Mouse (Mus musculus) heart, embryonic 12.5 days (tissue): ENCODE data around the gene Emc3. TPM values are rescaled to one million over a fixed set of nuclear protein-coding genes. Genes with fewer than 3 reads are reported as not detected.

ENCODE experiments used
- ATAC-seq: fragments of 200-750 bp; cut with Nextera tagmentation; 2 replicates; pipeline ENCODE4 v1.8.0; 2017; ENCODE audit warnings: moderate TSS enrichment, moderate library complexity; ENCODE audit not compliant: insufficient number of reproducible peaks, low FRiP score
- H3K27ac ChIP-seq: fragments of 300-500 bp; sonication (generic); 2 replicates; pipeline ENCODE4 v1.5.1; 2016; ENCODE audit warnings: mild to moderate bottlenecking, moderate library complexity; ENCODE audit not compliant: poor library complexity, severe bottlenecking
- H3K27me3 ChIP-seq: fragments of 300-500 bp; sonication (generic); replicated peaks from 2 replicates; pipeline ENCODE4 v1.6.1; 2016; ENCODE audit warnings: mild to moderate bottlenecking, moderate library complexity
- H3K36me3 ChIP-seq: fragments of 300-500 bp; sonication (generic); 2 replicates; pipeline ENCODE4 v1.6.1; 2016; ENCODE audit warnings: mild to moderate bottlenecking, moderate library complexity
- H3K4me1 ChIP-seq: fragments of 300-500 bp; sonication (generic); replicated peaks from 2 replicates; pipeline ENCODE4 v1.6.1; 2016; ENCODE audit warnings: mild to moderate bottlenecking
- H3K4me2 ChIP-seq: fragments of 300-500 bp; sonication (generic); 2 replicates; pipeline ENCODE4 v1.6.1; 2016; ENCODE audit warnings: mild to moderate bottlenecking, moderate library complexity
- H3K4me3 ChIP-seq: fragments of 300-500 bp; sonication (generic); 2 replicates; pipeline ENCODE4 v1.5.1; 2016; ENCODE audit warnings: mild to moderate bottlenecking
- H3K9ac ChIP-seq: fragments of 300-500 bp; sonication (generic); 2 replicates; pipeline ENCODE4 v1.6.1; 2016; ENCODE audit warnings: mild to moderate bottlenecking, moderate library complexity
- H3K9me3 ChIP-seq: fragments of 300-500 bp; sonication (generic); replicated peaks from 2 replicates; pipeline ENCODE4 v1.6.1; 2016; ENCODE audit warnings: mild to moderate bottlenecking, moderate library complexity
- WGBS: fragments of 180-500 bp; shearing (Covaris S2); methylation state at CpG from one replicate; pipeline ENCODE4 v1.1.7; 2016; 5-methylcytosine and 5-hydroxymethylcytosine counted together
- polyA plus RNA-seq: library from polyadenylated mRNA; unstranded; fragments of >200 nt; fragmentation: Nextera tagmentation; extraction: Ambion mirVana; gene quantifications from 2 replicates; pipeline ENCODE4 v1.2.1, GENCODE M21; 2016

The Emc3 gene
- 86.9 and 89.1 TPM in 2 replicates for polyA plus RNA-seq

DNA sequence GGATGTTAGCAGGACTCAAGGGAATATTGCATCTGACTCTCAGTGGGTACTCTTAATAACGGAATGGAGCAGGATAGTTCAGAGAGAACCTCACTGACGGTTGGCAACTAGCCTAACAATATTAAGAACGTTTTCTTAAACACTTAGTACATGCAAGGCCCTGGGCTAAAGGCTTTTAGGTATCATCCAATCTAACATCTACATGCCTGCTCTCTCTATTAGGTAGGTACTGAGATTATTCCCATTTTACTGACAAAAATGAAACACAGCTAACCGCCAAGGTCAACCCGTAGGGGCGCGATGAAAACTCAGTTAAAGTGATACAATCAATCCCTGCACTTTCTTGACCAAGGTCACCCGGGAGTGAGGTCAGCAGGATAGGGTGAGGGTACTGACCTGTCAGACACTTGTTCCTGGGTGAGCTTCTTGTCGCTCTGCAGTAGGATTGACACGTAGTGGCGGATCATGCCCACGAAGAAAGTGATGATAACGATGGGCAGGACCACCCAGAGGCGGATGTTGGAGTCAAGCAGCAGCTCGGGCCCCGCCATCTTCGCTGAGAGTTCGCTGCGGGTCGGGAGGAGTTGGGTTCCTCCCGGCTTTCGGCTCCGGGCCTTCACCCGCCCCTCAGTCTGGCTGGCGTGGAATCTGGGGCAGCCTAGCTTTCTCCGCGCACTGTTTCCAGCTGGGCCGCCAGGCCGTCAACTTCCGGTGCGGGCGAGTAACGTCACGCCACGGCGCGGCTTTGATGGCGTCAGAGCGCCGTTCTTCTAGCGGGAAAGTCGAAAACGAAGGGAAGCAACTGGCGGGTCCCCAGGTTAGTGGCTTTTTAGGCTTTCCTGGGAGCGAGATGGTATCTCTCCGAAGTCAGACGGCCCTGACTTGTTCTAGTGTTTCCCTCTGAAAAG, at the start of gene Emc3, which contains the start of gene Fancd2:
Gene Emc3, minus strand, starts transcription at position 721 of the 908 bp plus-strand sequence.
Gene Fancd2, plus strand, starts transcription at position 751 of the 908 bp plus-strand sequence.
- WGBS, result under 1% methylated on average over 47 of the region's 47 CpGs

DNA sequence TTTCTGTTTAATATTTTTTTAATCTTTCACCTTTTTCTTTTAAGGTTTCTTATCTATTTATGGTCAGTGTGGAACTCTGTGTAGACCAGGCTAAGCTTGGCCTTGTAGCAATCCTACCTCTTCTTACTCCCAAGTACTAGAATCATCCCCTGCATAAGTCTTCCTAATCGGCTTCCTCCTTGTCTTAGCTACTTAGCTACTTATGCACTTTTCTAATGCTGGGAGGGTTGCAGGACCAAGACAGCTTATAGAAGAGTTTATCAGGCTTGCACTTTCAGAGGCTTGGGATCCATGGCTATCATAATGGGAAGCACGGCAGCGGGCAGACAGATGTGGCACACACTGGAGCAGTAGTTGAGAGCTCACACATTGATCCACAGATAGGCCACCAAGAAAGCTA, 47.9 kb upstream of the Emc3 start:
- WGBS, result 92% methylated on average over 3 of the region's 3 CpGs

More for the DNA sequence above, at the start of gene Emc3, which contains the start of gene Fancd2:
- H3K4me1 ChIP-seq, result peaks cover 16% of the 10 kb centered on the region
- peak; percentile 84 for ATAC-seq
- H3K27me3 ChIP-seq, result no peaks in the 10 kb centered on the region
- H3K4me3 ChIP-seq, result peak within 1 kb of the TSS; percentile 100
- peak within 1 kb of the TSS; percentile 79 for H3K27ac ChIP-seq
- H3K36me3 ChIP-seq, result peaks cover 21% of the 10 kb centered on the region; the same call in 1 of the 2 replicates
- H3K4me2 ChIP-seq, result peak within 1 kb of the TSS; percentile 86
- H3K9ac ChIP-seq, result peak within 1 kb of the TSS; percentile 88
- H3K9me3 ChIP-seq, result no peaks in the 10 kb centered on the region

GRCm38 (mm10) chr6:113576044-113576443, 44.6 kb upstream of the Emc3 start:
- Histone ChIP-seq H3K4me2 (no peak overlapping the region), H3K4me1 (no peaks in the 10 kb centered on the region), H3K9me3 (no peaks in the 10 kb centered on the region), H3K27me3 (no peaks in the 10 kb centered on the region), H3K4me3 (no peak overlapping the region), H3K36me3 (peaks cover 60% of the 10 kb centered on the region), H3K27ac (no peak overlapping the region), H3K9ac (no peak overlapping the region)
- ATAC-seq, result no peak
- 94% methylated on average over 6 of the region's 6 CpGs for WGBS

More for the DNA sequence above, 47.9 kb upstream of the Emc3 start:
- Histone ChIP-seq H3K36me3 (peaks cover 55% of the 10 kb centered on the region), H3K9me3 (no peaks in the 10 kb centered on the region), H3K4me2 (no peak overlapping the region), H3K27me3 (no peaks in the 10 kb centered on the region), H3K4me1 (no peaks in the 10 kb centered on the region), H3K27ac (no peak overlapping the region), H3K4me3 (no peak overlapping the region), H3K9ac (no peak overlapping the region)
- ATAC-seq, result no peak

DNA sequence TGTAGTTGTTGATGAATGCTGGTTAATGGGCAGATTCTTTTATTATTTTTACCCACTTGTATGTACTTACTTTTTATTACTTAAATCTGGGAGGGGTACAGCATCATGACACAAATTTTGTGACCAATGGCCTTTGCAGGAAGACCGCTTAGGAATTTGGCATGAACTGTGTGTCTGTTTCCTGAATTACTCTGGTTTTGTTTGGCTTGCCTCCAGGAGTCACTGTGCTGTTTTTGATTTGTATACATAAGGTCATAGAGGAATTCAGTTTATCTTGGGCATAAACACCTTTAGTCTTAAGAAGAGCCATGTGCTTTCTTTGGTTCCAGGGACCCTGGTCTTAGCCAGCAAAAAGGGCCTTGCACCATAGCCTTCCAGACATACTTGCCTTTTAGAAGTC, 33.1 kb upstream of the Emc3 start:
- Histone ChIP-seq H3K4me1 (no peaks in the 10 kb centered on the region), H3K9ac (no peak overlapping the region), H3K36me3 (peaks cover 50% of the 10 kb centered on the region), H3K27me3 (no peaks in the 10 kb centered on the region), H3K4me3 (no peak overlapping the region), H3K9me3 (no peaks in the 10 kb centered on the region), H3K27ac (no peak overlapping the region), H3K4me2 (no peak overlapping the region)
- no peak for ATAC-seq
- 67% methylated on average over 1 of the region's 1 CpGs for WGBS

GRCm38 (mm10) chr6:113559736-113560135, 28.3 kb upstream of the Emc3 start:
- WGBS, result 78% methylated on average over 6 of the region's 6 CpGs
- Histone ChIP-seq H3K9me3 (no peaks in the 10 kb centered on the region), H3K4me2 (no peak overlapping the region), H3K27ac (no peak overlapping the region), H3K4me1 (no peaks in the 10 kb centered on the region), H3K27me3 (no peaks in the 10 kb centered on the region), H3K4me3 (no peak overlapping the region), H3K36me3 (peaks cover 40% of the 10 kb centered on the region), H3K9ac (no peak overlapping the region)
- no peak for ATAC-seq

- peaks cover 11% of the 10 kb centered on the region for H3K36me3 ChIP-seq
- no peak overlapping the region for H3K9ac ChIP-seq
- no peaks in the 10 kb centered on the region for H3K27me3 ChIP-seq
- 82% methylated on average over 10 of the region's 12 CpGs for WGBS
- no peaks in the 10 kb centered on the region for H3K9me3 ChIP-seq
- no peak overlapping the region for H3K4me2 ChIP-seq
- no peak for ATAC-seq
- no peak overlapping the region for H3K4me3 ChIP-seq
- no peaks in the 10 kb centered on the region for H3K4me1 ChIP-seq
- no peak overlapping the region for H3K27ac ChIP-seq
Observed at GRCm38 (mm10) chr6:113543906-113544481, 12.5 kb upstream of the Emc3 start.

DNA sequence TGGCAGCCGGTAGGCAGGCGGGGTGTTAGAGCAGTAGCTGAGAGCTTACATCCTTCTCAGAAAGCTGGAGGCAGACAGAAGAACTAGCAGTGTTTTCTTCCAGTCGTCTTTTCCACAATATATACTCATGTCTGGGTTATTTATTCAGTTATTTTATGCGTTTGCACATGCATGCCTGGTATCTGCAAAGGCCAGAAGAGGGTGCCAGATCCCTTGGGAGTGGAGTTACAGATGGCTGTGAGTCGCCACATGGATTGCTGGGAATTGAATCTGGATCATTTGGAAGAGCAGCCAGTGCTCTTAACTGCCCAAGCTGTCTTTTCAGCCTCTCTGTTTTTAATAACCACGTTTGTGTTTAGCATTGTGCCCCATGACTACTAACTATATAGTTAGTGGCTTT, 10.2 kb upstream of the Emc3 start:
- no peak overlapping the region for H3K4me3 ChIP-seq
- H3K27ac ChIP-seq, result no peak overlapping the region
- no peak overlapping the region for H3K4me2 ChIP-seq
- no peaks in the 10 kb centered on the region for H3K27me3 ChIP-seq
- H3K9ac ChIP-seq, result no peak overlapping the region
- WGBS, result 86% methylated on average over 6 of the region's 6 CpGs
- H3K4me1 ChIP-seq, result no peaks in the 10 kb centered on the region
- peaks cover 14% of the 10 kb centered on the region for H3K36me3 ChIP-seq
- no peak for ATAC-seq
- H3K9me3 ChIP-seq, result no peaks in the 10 kb centered on the region

DNA sequence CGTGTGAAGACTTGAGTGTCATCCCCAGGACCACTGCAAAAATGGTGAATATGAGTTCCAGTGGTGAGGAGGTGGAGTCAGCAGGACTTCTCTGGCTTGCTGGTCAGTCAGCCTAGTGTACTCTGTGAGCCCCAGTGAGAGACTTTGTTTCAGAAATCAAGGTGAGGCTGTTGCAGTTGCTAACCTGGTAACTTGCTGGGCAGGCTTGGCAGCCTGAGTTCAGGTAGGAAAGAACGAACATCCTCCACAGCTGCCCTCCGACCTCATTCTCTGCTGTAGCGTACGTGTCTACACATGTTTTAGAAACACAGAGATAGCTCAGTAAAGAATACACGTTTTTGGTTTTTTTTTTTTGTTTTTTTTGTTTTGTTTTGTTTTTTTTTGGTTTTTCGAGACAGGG, 3.4 kb upstream of the Emc3 start:
- no peak overlapping the region for H3K9ac ChIP-seq
- H3K9me3 ChIP-seq, result no peaks in the 10 kb centered on the region
- H3K36me3 ChIP-seq, result peaks cover 11% of the 10 kb centered on the region
- H3K27me3 ChIP-seq, result no peaks in the 10 kb centered on the region
- no peak overlapping the region for H3K4me2 ChIP-seq
- WGBS, result 89% methylated on average over 7 of the region's 7 CpGs
- H3K4me3 ChIP-seq, result no peak overlapping the region
- no peak overlapping the region for H3K27ac ChIP-seq
- peaks cover 14% of the 10 kb centered on the region for H3K4me1 ChIP-seq
- ATAC-seq, result no peak

GRCm38 (mm10) chr6:113531840-113532404, 470 bp upstream of the Emc3 start:
- 5% methylated on average over 7 of the region's 7 CpGs for WGBS
- Histone ChIP-seq H3K9ac (peak overlapping the region; percentile 88), H3K4me2 (peak overlapping the region; percentile 86), H3K36me3 (peaks cover 20% of the 10 kb centered on the region), H3K4me1 (peaks cover 16% of the 10 kb centered on the region), H3K27me3 (no peaks in the 10 kb centered on the region), H3K9me3 (no peaks in the 10 kb centered on the region), H3K27ac (no peak overlapping the region), H3K4me3 (peak overlapping the region; percentile 100)
- no peak for ATAC-seq

GRCm38 (mm10) chr6:113523420-113523819, 8.0 kb downstream of the Emc3 start:
- 74% methylated on average over 8 of the region's 8 CpGs for WGBS
- no peak overlapping the region for H3K4me3 ChIP-seq
- H3K36me3 ChIP-seq, result peaks cover 70% of the 10 kb centered on the region
- no peak overlapping the region for H3K4me2 ChIP-seq
- H3K4me1 ChIP-seq, result no peaks in the 10 kb centered on the region
- no peaks in the 10 kb centered on the region for H3K9me3 ChIP-seq
- ATAC-seq, result no peak
- H3K27ac ChIP-seq, result no peak overlapping the region
- no peak overlapping the region for H3K9ac ChIP-seq
- no peaks in the 10 kb centered on the region for H3K27me3 ChIP-seq

DNA sequence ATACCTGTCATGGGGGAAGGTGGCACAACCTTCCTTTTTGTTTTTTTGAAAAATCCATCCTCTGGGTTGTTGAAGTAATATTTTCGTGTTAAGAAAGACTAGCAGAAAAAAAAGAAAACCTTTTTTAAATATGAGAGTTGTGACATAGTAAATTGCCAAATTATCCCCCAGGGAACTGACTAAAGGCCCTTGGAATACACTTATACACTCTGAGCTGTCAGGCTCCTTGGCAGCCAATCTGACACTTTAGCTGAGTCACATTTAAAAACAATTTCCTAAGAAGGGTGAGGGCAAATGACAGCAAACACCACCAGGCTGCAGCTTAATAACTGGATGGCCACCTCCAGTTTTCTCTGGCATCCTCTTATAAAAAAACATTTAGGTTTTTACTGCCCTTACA, 9.1 kb downstream of the Emc3 start:
- Histone ChIP-seq H3K9ac (no peak overlapping the region), H3K4me1 (no peaks in the 10 kb centered on the region), H3K27ac (no peak overlapping the region), H3K9me3 (no peaks in the 10 kb centered on the region), H3K4me3 (no peak overlapping the region), H3K4me2 (no peak overlapping the region), H3K36me3 (peaks cover 75% of the 10 kb centered on the region), H3K27me3 (no peaks in the 10 kb centered on the region)
- 84% methylated on average over 1 of the region's 1 CpGs for WGBS
- ATAC-seq, result no peak
